Mouse (Mus musculus): ENCODE data around the gene Ptpdc1.

Ptpdc1 gene

GRCm38 (mm10) chr13:48625433-48626184 lies at the start of gene Ptpdc1:
Ptpdc1 (minus strand) TSS chr13:48625664.
- no peak for DNase-seq (ENCODE audit: low read depth, low spot score)

- no peak for DNase-seq (ENCODE audit: low read depth, low spot score)
These were observed 49.1 kb upstream of the Ptpdc1 start for GRCm38 (mm10) chr13:48674609-48675008.

GRCm38 (mm10) chr13:48672312-48672840 lies 46.9 kb upstream of the Ptpdc1 start:
- no peak for DNase-seq (ENCODE audit: low read depth, low spot score)

- no peak for DNase-seq (ENCODE audit: low read depth, low spot score)
These were observed 43.6 kb upstream of the Ptpdc1 start for GRCm38 (mm10) chr13:48668976-48669534.

GRCm38 (mm10) chr13:48668091-48668975 lies 42.9 kb upstream of the Ptpdc1 start:
- no peak for DNase-seq (ENCODE audit: low read depth, low spot score)

GRCm38 (mm10) chr13:48667461-48667860 lies 42.0 kb upstream of the Ptpdc1 start:
- no peak for DNase-seq (ENCODE audit: low read depth, low spot score)

- DNase-seq (ENCODE audit: low read depth, low spot score): no peak
These were observed 40.5 kb upstream of the Ptpdc1 start for GRCm38 (mm10) chr13:48665656-48666597.

- no peak for DNase-seq (ENCODE audit: low read depth, low spot score)
These were observed 39.6 kb upstream of the Ptpdc1 start for GRCm38 (mm10) chr13:48664916-48665655.

- no peak for DNase-seq (ENCODE audit: low read depth, low spot score)
These were observed 38.5 kb upstream of the Ptpdc1 start for GRCm38 (mm10) chr13:48663988-48664339.

GRCm38 (mm10) chr13:48663211-48663987 lies 37.9 kb upstream of the Ptpdc1 start:
- no peak for DNase-seq (ENCODE audit: low read depth, low spot score)

GRCm38 (mm10) chr13:48662431-48663143 lies 37.1 kb upstream of the Ptpdc1 start, which contains the start of gene Barx1:
Barx1 (plus strand) TSS chr13:48662998.
- no peak for DNase-seq (ENCODE audit: low read depth, low spot score)

- DNase-seq (ENCODE audit: low read depth, low spot score): no peak
These were observed 36.1 kb upstream of the Ptpdc1 start for GRCm38 (mm10) chr13:48661561-48661960.

GRCm38 (mm10) chr13:48660741-48661140 lies 35.3 kb upstream of the Ptpdc1 start:
- no peak for DNase-seq (ENCODE audit: low read depth, low spot score)

GRCm38 (mm10) chr13:48660221-48660734 lies 34.8 kb upstream of the Ptpdc1 start:
- DNase-seq (ENCODE audit: low read depth, low spot score): no peak

GRCm38 (mm10) chr13:48659254-48660220 lies 34.1 kb upstream of the Ptpdc1 start:
- DNase-seq (ENCODE audit: low read depth, low spot score): no peak

GRCm38 (mm10) chr13:48658588-48659253 lies 33.3 kb upstream of the Ptpdc1 start:
- no peak for DNase-seq (ENCODE audit: low read depth, low spot score)

- DNase-seq (ENCODE audit: low read depth, low spot score): no peak
These were observed 32.3 kb upstream of the Ptpdc1 start for GRCm38 (mm10) chr13:48657791-48658190.

All from A20 (cell line).